Mouse (Mus musculus) stomach, embryonic 14.5 days (tissue): ENCODE results near the gene Dgkg. TPM values are rescaled to one million over a fixed set of nuclear protein-coding genes. Genes with fewer than 3 reads are reported as not detected.

Experiments
- ATAC-seq: fragments of 200-750 bp; cut with Nextera tagmentation; 2 replicates; pipeline ENCODE4 v1.8.0; 2017; ENCODE audit warnings: low read depth, moderate TSS enrichment; ENCODE audit not compliant: insufficient number of reproducible peaks, insufficient read depth, low FRiP score
- H3K27ac ChIP-seq: fragments of 300-500 bp; sonication (generic); 2 replicates; pipeline ENCODE4 v1.5.1; 2014; ENCODE audit warnings: mild to moderate bottlenecking, low read length, moderate library complexity, mixed read lengths
- H3K27me3 ChIP-seq: fragments of 300-500 bp; sonication (generic); 2 replicates; pipeline ENCODE4 v1.6.1; 2014; ENCODE audit warnings: low read length, control low read depth, mixed read lengths; ENCODE audit not compliant: control insufficient read depth, insufficient read depth
- H3K36me3 ChIP-seq: fragments of 300-500 bp; sonication (generic); 2 replicates; pipeline ENCODE4 v1.6.1; 2014; ENCODE audit warnings: mild to moderate bottlenecking, control low read depth, low read length, moderate library complexity, mixed read lengths; ENCODE audit not compliant: control insufficient read depth, insufficient read depth
- H3K4me1 ChIP-seq: fragments of 300-500 bp; sonication (generic); 2 replicates; pipeline ENCODE4 v1.6.1; 2014; ENCODE audit warnings: low read length, control low read depth, mixed read lengths; ENCODE audit not compliant: control insufficient read depth, insufficient read depth
- H3K4me2 ChIP-seq: fragments of 300-500 bp; sonication (generic); replicated peaks from 2 replicates; pipeline ENCODE4 v1.6.1; 2014; ENCODE audit warnings: low read depth, low read length, control low read depth
- H3K4me3 ChIP-seq: fragments of 300-500 bp; sonication (generic); 2 replicates; pipeline ENCODE4 v1.5.1; 2014; ENCODE audit warnings: low read depth, low read length, control low read depth
- H3K9ac ChIP-seq: fragments of 300-500 bp; sonication (generic); replicated peaks from 2 replicates; pipeline ENCODE4 v1.6.1; 2014; ENCODE audit warnings: low read depth, mild to moderate bottlenecking, control low read depth, low read length, moderate library complexity, mixed read lengths
- H3K9me3 ChIP-seq: fragments of 300-500 bp; sonication (generic); 2 replicates; pipeline ENCODE4 v1.6.1; 2016; ENCODE audit warnings: low read depth, low read length, control low read depth; ENCODE audit not compliant: control insufficient read depth
- WGBS: fragments of 180-500 bp; shearing (Covaris S2); extraction: QIAGEN DNeasy Blood & Tissue Kit; methylation state at CpG from one replicate; pipeline ENCODE4 v1.1.7; 2014; 5-methylcytosine and 5-hydroxymethylcytosine counted together
- polyA plus RNA-seq: library from polyadenylated mRNA; unstranded; fragments of >200 nt; fragmentation: Nextera tagmentation; extraction: Ambion mirVana; gene quantifications from 2 replicates; pipeline ENCODE4 v1.2.1, GENCODE M21; 2014

Gene Dgkg
- polyA plus RNA-seq, 1 experiment from 2014 or later, result 1.8 TPM

DNA sequence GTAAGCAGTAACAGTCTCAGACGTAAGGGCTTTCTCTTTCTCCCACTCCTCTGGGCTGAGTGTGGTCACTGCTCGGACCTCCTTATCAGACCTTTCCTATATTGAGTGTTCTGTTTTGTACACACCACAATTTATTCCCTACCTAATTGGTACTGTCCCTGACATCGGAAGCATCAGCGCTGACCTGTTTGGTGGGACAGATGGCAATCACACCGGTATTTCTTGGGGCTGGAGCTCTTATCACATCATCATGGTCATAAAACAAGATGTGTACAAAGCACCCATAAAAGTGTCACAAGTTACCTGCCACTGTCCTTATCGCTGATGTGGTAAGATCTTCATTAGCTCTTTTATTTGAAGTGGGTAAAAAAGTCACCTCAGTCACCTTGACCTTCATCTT is 155.2 kb downstream of the Dgkg start:
- no peaks in the 10 kb centered on the region for H3K36me3 ChIP-seq
- H3K4me2 ChIP-seq, result no peak overlapping the region
- 80% methylated on average over 6 of the region's 6 CpGs for WGBS
- H3K9ac ChIP-seq, result no peak overlapping the region
- no peaks in the 10 kb centered on the region for H3K9me3 ChIP-seq
- 0 out of 2 replicates have a peak, but pooled peaks cover 9% of the 10 kb centered on the region for H3K4me1 ChIP-seq
- no peaks in the 10 kb centered on the region for H3K27me3 ChIP-seq
- no peak overlapping the region for H3K27ac ChIP-seq
- ATAC-seq, result no peak
- no peak overlapping the region for H3K4me3 ChIP-seq

DNA sequence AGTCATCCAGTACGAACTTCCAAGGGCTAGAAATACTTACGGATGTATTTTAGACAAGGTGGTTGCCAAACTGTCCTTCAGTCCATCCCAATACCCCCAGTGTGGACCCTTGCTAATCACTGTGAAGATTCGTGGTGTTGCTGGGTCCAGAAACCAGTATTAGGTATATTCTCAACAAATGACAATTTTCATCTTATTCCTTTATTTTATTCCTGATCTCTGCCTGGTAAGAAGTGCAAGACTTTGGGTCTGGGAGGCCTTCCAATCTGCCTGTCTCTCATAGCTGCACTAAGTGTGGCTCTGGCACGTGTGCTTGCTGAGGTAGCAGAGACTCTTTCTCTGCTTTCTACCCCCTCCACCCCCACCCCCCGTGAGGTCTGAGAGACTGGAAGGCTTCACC is 156.5 kb downstream of the Dgkg start:
- Histone ChIP-seq H3K9ac (no peak overlapping the region), H3K27ac (no peak overlapping the region), H3K4me2 (no peak overlapping the region), H3K27me3 (no peaks in the 10 kb centered on the region), H3K4me1 (0 out of 2 replicates have a peak, but pooled peaks cover 9% of the 10 kb centered on the region), H3K9me3 (no peaks in the 10 kb centered on the region), H3K36me3 (no peaks in the 10 kb centered on the region), H3K4me3 (no peak overlapping the region)
- whole genome bisulfite sequencing, result 78% methylated on average over 5 of the region's 5 CpGs
- ATAC-seq, result no peak

DNA sequence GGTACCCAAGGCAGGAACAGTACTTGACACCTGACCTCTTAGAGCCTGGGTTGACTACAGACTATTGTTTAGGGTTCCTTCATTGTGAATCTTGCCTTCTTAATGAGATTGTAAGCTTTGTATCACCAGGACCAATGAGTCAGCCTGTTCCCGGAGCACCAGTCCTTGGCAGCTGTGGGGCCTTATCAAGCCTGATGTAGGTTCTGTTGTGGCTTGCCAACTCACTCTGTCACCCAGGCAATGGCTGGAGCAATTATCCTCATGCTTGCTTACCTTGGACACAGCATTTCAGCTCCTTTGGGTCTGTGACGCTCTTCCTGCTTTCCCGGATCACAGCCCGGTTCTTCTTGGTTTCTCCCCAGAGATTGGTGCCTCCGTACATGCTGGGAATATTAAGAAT is 157.1 kb downstream of the Dgkg start:
- H3K4me3 ChIP-seq, result no peak overlapping the region
- no peak overlapping the region for H3K4me2 ChIP-seq
- WGBS, result 94% methylated on average over 5 of the region's 5 CpGs
- H3K9me3 ChIP-seq, result no peaks in the 10 kb centered on the region
- 0 out of 2 replicates have a peak, but pooled peaks cover 9% of the 10 kb centered on the region for H3K4me1 ChIP-seq
- H3K27me3 ChIP-seq, result no peaks in the 10 kb centered on the region
- H3K27ac ChIP-seq, result no peak overlapping the region
- no peak overlapping the region for H3K9ac ChIP-seq
- H3K36me3 ChIP-seq, result no peaks in the 10 kb centered on the region
- ATAC-seq, result no peak

DNA sequence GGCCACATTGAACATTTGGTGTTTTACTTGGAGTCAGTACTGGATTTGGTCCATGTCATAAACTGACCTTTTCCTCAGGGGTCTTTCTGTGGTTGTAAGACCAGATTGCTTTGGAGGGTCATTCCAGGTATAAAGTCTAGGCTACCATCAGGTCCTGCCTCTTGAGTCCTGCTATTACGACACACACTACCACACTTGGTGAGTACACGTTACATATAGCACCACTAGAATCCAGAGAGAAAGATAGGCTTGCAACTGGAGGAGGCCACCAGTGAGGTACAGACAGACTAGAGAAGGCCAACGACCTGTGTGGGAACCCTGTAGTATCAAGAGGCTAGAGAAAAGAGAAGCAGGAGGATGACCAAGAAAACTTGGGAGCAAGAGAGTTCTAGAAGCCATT is 157.6 kb downstream of the Dgkg start:
- WGBS, result 93% methylated on average over 3 of the region's 3 CpGs
- Histone ChIP-seq H3K27ac (no peak overlapping the region), H3K9ac (no peak overlapping the region), H3K4me3 (no peak overlapping the region), H3K36me3 (no peaks in the 10 kb centered on the region), H3K4me1 (0 out of 2 replicates have a peak, but pooled peaks cover 5% of the 10 kb centered on the region), H3K9me3 (no peaks in the 10 kb centered on the region), H3K27me3 (no peaks in the 10 kb centered on the region), H3K4me2 (no peak overlapping the region)
- no peak for ATAC-seq

- H3K9me3 ChIP-seq, result no peaks in the 10 kb centered on the region
- no peaks in the 10 kb centered on the region for H3K4me1 ChIP-seq
- no peaks in the 10 kb centered on the region for H3K36me3 ChIP-seq
- H3K4me2 ChIP-seq, result no peak overlapping the region
- H3K4me3 ChIP-seq, result no peak overlapping the region
- no peaks in the 10 kb centered on the region for H3K27me3 ChIP-seq
- no peak for ATAC-seq
- no peak overlapping the region for H3K27ac ChIP-seq
- 54% methylated on average over 3 of the region's 3 CpGs for WGBS
- no peak overlapping the region for H3K9ac ChIP-seq
These were observed 159.0 kb downstream of the Dgkg start for GRCm38 (mm10) chr16:22497976-22498375.

- Histone ChIP-seq H3K9me3 (no peaks in the 10 kb centered on the region), H3K4me2 (no peak overlapping the region), H3K4me1 (no peaks in the 10 kb centered on the region), H3K9ac (no peak overlapping the region), H3K27me3 (no peaks in the 10 kb centered on the region), H3K4me3 (no peak overlapping the region), H3K36me3 (no peaks in the 10 kb centered on the region), H3K27ac (no peak overlapping the region)
- 69% methylated on average over 5 of the region's 5 CpGs for WGBS
- no peak for ATAC-seq
These were observed 161.8 kb downstream of the Dgkg start for GRCm38 (mm10) chr16:22495259-22495658.

- Histone ChIP-seq H3K27ac (no peak overlapping the region), H3K4me3 (no peak overlapping the region), H3K27me3 (no peaks in the 10 kb centered on the region), H3K4me2 (no peak overlapping the region), H3K9me3 (no peaks in the 10 kb centered on the region), H3K9ac (no peak overlapping the region), H3K36me3 (no peaks in the 10 kb centered on the region), H3K4me1 (no peaks in the 10 kb centered on the region)
- 57% methylated on average over 5 of the region's 5 CpGs for WGBS
- ATAC-seq, result no peak
These were observed 162.2 kb downstream of the Dgkg start for GRCm38 (mm10) chr16:22494815-22495214.

GRCm38 (mm10) chr16:22493396-22493795 is 163.6 kb downstream of the Dgkg start:
- H3K9ac ChIP-seq, result no peak overlapping the region
- no peak overlapping the region for H3K4me3 ChIP-seq
- H3K36me3 ChIP-seq, result no peaks in the 10 kb centered on the region
- 72% methylated on average over 4 of the region's 4 CpGs for WGBS
- no peaks in the 10 kb centered on the region for H3K27me3 ChIP-seq
- H3K27ac ChIP-seq, result no peak overlapping the region
- no peaks in the 10 kb centered on the region for H3K4me1 ChIP-seq
- no peak for ATAC-seq
- no peak overlapping the region for H3K4me2 ChIP-seq
- no peaks in the 10 kb centered on the region for H3K9me3 ChIP-seq

DNA sequence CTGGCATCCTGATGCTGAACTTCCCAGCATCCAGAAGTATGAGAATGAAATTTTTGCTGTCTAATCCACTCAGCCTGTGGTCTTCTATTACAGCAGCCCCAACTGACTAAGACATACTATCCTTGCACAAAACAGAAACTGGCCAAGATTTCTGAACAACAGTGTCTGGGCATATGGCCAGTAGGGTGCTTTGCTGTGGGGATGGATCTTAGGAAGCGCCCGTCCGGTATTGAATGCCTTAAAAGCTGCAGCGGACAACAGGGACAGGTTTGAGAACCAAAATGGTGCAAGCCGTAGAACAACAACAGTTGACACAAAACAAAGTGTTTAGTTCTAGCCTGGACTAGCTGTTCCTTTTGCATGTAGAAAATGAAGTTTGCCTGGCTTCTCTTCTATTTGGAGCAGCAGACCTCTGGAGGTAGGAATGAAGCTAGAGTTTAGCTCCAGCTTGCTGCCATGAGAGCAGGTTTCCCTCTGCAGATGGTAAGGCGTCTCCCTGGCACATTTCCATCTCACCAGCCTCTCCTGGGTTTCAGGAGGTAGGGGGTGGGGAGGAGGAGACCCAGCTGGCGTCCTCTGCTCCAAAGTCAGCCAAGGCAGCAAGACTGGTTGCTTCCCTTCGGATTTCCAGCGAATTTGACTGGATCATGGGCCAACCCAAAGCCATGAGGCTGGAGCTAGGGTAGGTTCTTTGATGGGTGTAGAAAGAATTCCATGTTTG is 165.4 kb downstream of the Dgkg start:
- H3K9ac ChIP-seq, result no peak overlapping the region
- H3K27ac ChIP-seq, result no peak overlapping the region
- no peaks in the 10 kb centered on the region for H3K4me1 ChIP-seq
- no peaks in the 10 kb centered on the region for H3K27me3 ChIP-seq
- no peak overlapping the region for H3K4me3 ChIP-seq
- H3K4me2 ChIP-seq, result no peak overlapping the region
- ATAC-seq, result no peak
- 88% methylated on average over 9 of the region's 9 CpGs for WGBS
- H3K36me3 ChIP-seq, result no peaks in the 10 kb centered on the region
- no peaks in the 10 kb centered on the region for H3K9me3 ChIP-seq
